Mouse (Mus musculus): ENCODE measurements around the gene Bsn.

GRCm38 (mm10) chr9:108234682-108235081, 44.5 kb upstream of the Bsn start:
- no peak for TF ChIP-seq CTCF (IDR thresholded peaks at IDR 0.05; ENCODE audit: low read depth)
- TF ChIP-seq EP300 (IDR thresholded peaks at IDR 0.05; ENCODE audit: low read depth): no peak

Measured in liver, postnatal 0 days (tissue).